Mouse (Mus musculus): ENCODE results near the gene Pgc. TPM values are rescaled to one million over a fixed set of nuclear protein-coding genes. Genes with fewer than 3 reads are reported as not detected.
A peak's percentile ranks its signal among the peaks of the same experiment; 100 is the strongest.

Gene Pgc
- polyA plus RNA-seq, 1 experiment, result 1.9 TPM

DNA sequence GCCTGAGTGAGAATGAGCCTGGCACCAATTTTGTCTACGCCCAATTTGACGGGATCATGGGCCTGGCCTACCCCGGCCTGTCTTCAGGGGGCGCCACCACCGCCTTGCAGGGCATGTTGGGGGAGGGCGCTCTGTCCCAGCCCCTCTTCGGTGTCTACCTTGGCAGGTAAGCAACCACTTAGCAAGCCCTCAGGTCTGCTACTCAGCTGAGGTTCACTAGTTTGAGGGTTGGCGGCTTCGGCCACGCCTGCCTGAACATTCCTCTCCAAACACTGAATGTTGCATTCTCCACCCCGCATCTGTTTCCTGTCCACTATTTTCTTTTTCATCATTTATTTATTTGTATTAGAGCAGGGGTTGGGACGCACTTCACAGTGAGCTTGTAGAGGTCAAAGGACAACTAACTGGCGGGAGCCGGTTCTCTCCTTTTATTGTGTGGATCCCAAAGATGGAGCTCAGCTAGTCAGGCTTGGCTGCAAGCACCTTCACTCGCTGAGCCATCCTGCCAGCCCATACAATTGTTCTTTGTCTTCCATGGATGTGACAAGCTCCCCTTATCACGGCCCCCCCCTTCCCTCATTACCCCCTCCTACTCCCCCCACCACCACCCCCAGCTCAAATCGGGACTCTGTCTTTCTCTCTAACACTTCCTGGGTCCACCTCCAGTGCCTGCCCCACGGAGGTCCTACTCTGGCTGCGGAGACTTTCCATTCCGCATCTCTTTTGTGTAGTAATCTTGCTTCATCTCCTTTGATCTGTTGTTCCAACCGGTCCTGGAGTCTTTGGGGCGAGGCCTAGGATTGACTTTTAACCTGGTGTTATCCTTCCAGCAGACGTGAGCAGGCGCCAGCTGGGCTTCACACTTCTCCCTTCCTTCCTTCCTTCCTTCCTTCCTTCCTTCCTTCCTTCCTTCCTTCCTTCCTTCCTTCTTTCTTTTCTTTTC lies 4.3 kb downstream of the Pgc start:
- WGBS, result 47% methylated on average over 24 of the region's 24 CpGs
- no peaks in the 10 kb centered on the region for H3K4me1 ChIP-seq (ENCODE audit: control insufficient read depth, insufficient read depth, low read length)
- DNase-seq, result no peak

DNA sequence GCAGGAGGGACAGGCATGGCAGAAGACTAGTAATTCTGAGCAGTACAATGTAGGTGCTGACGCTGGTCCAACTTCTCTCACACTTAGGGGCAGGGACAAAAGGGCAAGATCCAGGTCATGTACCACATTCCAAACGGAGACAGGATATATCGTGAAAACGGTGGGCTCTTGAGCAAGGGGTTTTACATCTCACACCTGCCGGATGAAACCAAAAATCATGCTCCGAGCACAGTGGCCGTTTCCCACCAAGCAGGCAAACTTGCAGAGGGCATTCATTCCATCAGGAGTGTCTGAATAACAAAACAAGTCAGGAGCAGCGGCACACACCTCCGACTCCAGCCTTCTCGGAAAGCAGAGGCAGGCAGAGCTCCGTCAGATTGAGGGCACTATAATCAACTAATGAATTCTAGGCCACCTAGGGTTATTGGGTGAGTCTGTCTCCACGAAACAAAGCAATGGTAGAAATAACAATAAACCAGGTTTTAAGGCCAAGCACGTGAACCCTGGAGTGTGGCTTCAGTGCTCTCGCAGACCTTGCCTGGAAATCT lies 9.0 kb downstream of the Pgc start:
- no peak overlapping the region for H3K4me3 ChIP-seq (replicated peaks; ENCODE audit: extremely low read depth, low read depth, low read length)
- DNase-seq, result no peak
- TF ChIP-seq CTCF (IDR thresholded peaks at IDR 0.05; ENCODE audit: insufficient read depth, low read length), result no peak
- no peak for TF ChIP-seq POLR2A (IDR thresholded peaks at IDR 0.05; ENCODE audit: borderline replicate concordance, extremely low read depth, low read depth, low read length)
- H3K4me1 ChIP-seq (ENCODE audit: control insufficient read depth, insufficient read depth, low read length), result peaks cover 8% of the 10 kb centered on the region; the same call in 1 of the 2 replicates
- WGBS, result 74% methylated on average over 14 of the region's 14 CpGs

More for the DNA sequence above, 4.3 kb downstream of the Pgc start:
- no peak overlapping the region for H3K4me3 ChIP-seq (replicated peaks; ENCODE audit: extremely low read depth, low read depth, low read length)
- no peak for TF ChIP-seq CTCF (IDR thresholded peaks at IDR 0.05; ENCODE audit: insufficient read depth, low read length)
- no peak for TF ChIP-seq POLR2A (IDR thresholded peaks at IDR 0.05; ENCODE audit: borderline replicate concordance, extremely low read depth, low read depth, low read length)

DNA sequence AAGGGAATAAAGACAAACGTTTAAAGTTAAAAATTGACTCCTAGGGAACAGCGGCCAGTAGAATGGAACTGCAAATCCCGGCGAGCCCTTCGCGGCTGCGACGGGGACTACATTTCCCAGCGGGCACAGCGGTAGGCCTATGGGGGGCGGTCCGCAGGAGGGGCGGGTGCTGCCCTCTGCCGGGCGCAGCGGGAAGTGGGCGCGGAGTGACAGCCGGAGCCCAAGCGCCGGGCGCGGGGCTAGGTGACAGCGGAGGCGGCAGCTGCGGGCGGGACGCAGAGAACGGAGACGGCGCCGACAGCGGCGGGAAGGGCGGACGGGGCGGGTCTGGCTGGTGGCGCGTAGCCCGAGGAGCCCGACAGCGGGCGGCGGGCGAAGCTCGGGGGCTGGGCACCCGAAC lies 10.2 kb downstream of the Pgc start, which contains the start of gene Tfeb:
Tfeb (plus strand) TSS at position 175 of the 400 bp plus-strand sequence.
- peak; percentile 59; the same call in 1 of the 2 replicates for TF ChIP-seq POLR2A (IDR thresholded peaks at IDR 0.05; ENCODE audit: borderline replicate concordance, extremely low read depth, low read depth, low read length)
- TF ChIP-seq CTCF (IDR thresholded peaks at IDR 0.05; ENCODE audit: insufficient read depth, low read length), result no peak
- peak; percentile 97 for DNase-seq
- peaks cover 8% of the 10 kb centered on the region; the same call in 1 of the 2 replicates for H3K4me1 ChIP-seq (ENCODE audit: control insufficient read depth, insufficient read depth, low read length)
- under 1% methylated on average over 39 of the region's 47 CpGs for WGBS
- peak within 1 kb of the TSS; percentile 92 for H3K4me3 ChIP-seq (replicated peaks; ENCODE audit: extremely low read depth, low read depth, low read length)

DNA sequence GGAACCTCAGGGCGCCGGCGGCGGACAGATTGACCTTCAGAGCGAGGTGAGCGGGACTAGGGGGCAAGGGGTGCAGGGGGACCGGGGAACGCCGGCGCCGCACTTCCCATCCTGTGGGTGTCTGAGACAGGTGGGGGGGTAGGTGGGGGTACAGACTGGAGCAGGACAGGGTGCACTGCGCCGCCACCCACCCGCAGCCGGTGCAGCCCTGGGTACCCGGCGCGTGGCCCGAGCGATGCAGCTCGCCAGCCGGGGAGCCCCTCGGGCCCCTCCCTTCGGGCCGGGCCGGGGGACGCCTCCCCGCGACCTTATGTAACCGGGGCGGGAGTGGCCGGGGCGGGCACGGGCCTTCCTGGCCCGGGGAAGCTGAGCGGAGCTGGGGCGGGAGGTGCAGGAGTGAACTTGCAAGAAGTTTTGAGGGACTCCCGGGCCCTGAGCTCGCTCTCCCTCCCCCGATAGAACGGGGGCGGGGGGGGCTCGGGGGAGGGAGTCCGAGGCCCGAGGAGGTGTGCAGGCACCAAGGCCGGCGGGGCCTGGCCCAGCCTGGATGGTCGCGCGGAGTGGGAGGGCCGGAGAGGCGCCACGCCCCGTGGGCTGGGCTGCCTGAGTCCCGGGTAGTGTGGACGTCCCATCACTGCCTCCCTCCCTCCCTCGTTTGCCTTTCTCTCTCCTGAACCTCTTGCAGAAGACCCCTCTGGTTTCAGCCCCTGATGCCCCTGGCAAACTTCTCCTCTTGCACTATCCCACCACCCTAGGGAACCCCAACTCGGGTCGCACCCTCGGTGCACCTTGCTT lies 10.8 kb downstream of the Pgc start:
- H3K4me1 ChIP-seq (ENCODE audit: control insufficient read depth, insufficient read depth, low read length), result peaks cover 8% of the 10 kb centered on the region; the same call in 1 of the 2 replicates
- TF ChIP-seq POLR2A (IDR thresholded peaks at IDR 0.05; ENCODE audit: borderline replicate concordance, extremely low read depth, low read depth, low read length), result peak; percentile 68; the same call in 1 of the 2 replicates
- no peak for TF ChIP-seq CTCF (IDR thresholded peaks at IDR 0.05; ENCODE audit: insufficient read depth, low read length)
- peak overlapping the region; percentile 92 for H3K4me3 ChIP-seq (replicated peaks; ENCODE audit: extremely low read depth, low read depth, low read length)
- under 1% methylated on average over 54 of the region's 60 CpGs for WGBS
- peak; percentile 89 for DNase-seq

DNA sequence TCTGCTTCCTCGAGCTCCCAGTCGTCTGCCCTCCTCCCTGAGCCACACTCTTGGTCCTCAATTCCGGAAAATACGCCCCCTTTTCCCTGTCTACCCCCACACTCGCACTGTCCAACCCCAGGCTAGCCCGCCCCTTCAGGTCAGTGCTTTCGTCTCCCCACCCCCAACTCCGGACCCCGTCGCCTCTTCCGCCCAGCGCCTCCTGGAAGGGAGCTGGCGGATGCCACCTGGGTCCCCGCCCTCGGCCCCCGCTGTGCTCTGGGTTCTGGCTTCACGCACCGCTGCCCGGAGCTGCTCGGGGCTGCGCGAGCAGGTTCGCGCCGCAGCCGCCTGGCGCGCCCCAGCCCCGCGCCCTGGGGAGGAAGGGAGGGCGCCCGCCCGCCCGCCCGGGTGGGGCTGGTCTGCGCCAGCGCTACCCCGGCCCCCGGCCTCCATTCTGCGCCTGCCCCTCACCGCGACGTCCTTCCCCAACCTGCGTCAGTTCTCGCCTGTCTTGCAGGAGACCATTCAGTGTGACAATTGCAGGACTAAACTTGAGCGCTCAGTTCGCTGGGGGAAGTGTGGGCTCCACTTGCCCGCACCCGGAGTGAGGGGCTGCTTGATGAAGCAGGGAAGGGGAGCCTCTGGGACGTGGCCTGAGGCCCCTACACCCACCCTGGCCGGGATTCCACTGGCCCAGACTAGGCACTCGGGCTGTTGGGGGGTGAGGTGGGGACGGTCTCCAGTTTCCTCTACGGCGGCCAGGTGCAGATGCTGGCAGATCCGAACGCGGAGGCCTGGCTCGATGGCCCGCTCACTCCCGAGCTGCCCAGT lies 11.6 kb downstream of the Pgc start:
- WGBS, result 2% methylated on average over 59 of the region's 61 CpGs
- TF ChIP-seq CTCF (IDR thresholded peaks at IDR 0.05; ENCODE audit: insufficient read depth, low read length) (no peak), POLR2A (IDR thresholded peaks at IDR 0.05; ENCODE audit: borderline replicate concordance, extremely low read depth, low read depth, low read length) (no peak)
- no peak for DNase-seq
- peak overlapping the region; percentile 92 for H3K4me3 ChIP-seq (replicated peaks; ENCODE audit: extremely low read depth, low read depth, low read length)
- H3K4me1 ChIP-seq (ENCODE audit: control insufficient read depth, insufficient read depth, low read length), result peaks cover 8% of the 10 kb centered on the region; the same call in 1 of the 2 replicates

DNA sequence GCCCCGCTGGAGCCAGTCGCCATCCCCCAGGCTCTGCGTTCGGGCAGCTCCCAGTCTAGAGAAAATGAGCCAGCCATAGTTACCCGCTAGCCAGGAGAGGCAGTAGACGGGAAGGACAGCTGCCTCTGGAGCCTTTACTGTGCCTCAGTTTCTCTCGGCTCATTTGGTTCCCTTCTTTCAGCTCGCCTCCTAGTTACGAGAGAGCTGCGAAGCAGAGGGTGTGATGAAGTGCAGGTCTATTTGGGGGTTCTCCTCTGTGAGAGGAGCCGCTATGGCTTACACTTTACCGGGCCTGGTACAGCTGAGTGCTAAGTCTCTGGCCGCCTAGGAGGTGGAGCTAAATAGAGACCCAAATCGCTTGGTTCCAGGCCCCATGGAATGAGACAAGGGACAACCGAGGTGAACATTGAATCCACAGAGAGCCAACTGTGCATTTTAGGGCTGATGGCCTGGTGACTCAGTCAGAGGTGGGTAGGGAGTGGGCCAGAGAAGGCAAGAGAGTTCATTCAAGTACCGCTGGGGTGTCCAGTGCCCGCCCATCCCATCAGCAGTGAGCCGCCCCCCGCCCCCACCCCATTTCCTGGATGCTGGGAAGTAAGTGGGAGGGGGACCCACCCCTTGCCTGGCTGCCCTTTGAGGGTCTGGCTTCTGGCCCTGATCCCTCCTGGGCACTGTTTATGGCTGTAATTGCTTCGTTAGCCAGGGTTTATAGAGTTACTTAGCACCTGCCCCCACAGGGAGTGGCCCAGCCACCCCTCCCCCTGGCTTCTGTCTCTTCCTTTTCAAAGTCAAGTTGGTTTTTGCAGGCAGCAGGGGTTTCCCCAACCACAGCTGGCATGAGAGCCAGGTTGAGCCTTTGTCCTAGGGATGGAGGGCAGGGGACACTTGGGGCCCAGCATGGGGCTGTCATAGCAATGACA lies 12.5 kb downstream of the Pgc start:
- WGBS, result 27% methylated on average over 20 of the region's 20 CpGs
- DNase-seq, result no peak
- TF ChIP-seq POLR2A (IDR thresholded peaks at IDR 0.05; ENCODE audit: borderline replicate concordance, extremely low read depth, low read depth, low read length) (no peak), CTCF (IDR thresholded peaks at IDR 0.05; ENCODE audit: insufficient read depth, low read length) (no peak)
- Histone ChIP-seq H3K4me3 (replicated peaks; ENCODE audit: extremely low read depth, low read depth, low read length) (peak overlapping the region; percentile 26), H3K4me1 (ENCODE audit: control insufficient read depth, insufficient read depth, low read length) (peaks cover 8% of the 10 kb centered on the region; the same call in 1 of the 2 replicates)

DNA sequence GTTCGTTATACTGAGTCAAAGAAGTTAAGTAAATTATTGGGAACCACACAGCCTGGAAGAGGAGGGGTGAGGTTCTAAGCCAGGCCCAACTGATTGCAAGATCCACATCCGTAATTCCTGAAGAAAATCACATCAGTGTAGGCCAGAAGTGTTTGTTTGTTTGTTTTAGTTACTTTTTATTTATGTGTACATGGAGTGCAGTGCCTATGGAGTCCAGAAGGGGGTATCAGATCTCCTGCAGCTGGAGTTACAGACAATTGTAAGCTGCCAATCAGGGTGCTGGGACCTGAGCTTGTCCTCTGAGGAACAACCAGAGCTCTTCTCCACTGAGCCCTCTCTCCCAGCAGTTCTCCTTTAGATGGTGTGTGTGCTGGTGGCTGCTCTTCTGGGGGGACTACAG lies 13.5 kb downstream of the Pgc start:
- Histone ChIP-seq H3K4me1 (ENCODE audit: control insufficient read depth, insufficient read depth, low read length) (peaks cover 8% of the 10 kb centered on the region; the same call in 1 of the 2 replicates), H3K4me3 (replicated peaks; ENCODE audit: extremely low read depth, low read depth, low read length) (no peak overlapping the region)
- DNase-seq, result no peak
- no peak for TF ChIP-seq POLR2A (IDR thresholded peaks at IDR 0.05; ENCODE audit: borderline replicate concordance, extremely low read depth, low read depth, low read length)
- TF ChIP-seq CTCF (IDR thresholded peaks at IDR 0.05; ENCODE audit: insufficient read depth, low read length), result no peak
- WGBS, result 85% methylated on average over 2 of the region's 2 CpGs

Measured in lung, adult 2 months (tissue).